Mouse (Mus musculus): ENCODE measurements around the gene Tor2a.

The Tor2a gene

GRCm38 (mm10) chr2:32729547-32729946, 27.5 kb upstream of the Tor2a start:
- DNase-seq (ENCODE audit: low read depth), result no peak

- DNase-seq (ENCODE audit: low read depth), result no peak
Observed at GRCm38 (mm10) chr2:32730854-32731253, 26.2 kb upstream of the Tor2a start.

DNA sequence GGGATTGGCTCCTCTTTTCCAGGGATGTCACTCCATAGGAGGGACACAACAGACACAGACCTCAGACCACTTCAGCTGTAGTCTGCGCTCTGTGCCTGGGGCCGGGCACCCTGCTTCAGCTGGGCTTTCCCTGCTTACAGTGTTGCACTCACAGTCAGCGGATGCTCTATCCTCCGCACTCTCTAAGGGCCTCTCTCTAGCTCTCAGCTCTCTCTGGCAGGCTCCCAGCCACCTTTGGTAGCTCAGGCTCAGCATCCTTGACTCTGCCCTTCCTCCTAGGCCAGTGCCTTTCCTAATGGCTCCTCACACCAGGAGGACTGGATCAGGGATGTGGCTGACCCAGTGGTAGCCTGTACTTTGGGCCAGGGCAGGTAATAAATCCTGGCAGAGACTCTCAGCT, 25.1 kb upstream of the Tor2a start:
- no peak for DNase-seq (ENCODE audit: low read depth)

GRCm38 (mm10) chr2:32732695-32733094, 24.3 kb upstream of the Tor2a start:
- no peak for DNase-seq (ENCODE audit: low read depth)

GRCm38 (mm10) chr2:32734480-32734879, 22.6 kb upstream of the Tor2a start:
- no peak for DNase-seq (ENCODE audit: low read depth)

- no peak for DNase-seq (ENCODE audit: low read depth)
Observed at GRCm38 (mm10) chr2:32734933-32735332, 22.1 kb upstream of the Tor2a start.

- DNase-seq (ENCODE audit: low read depth), result no peak
Observed at GRCm38 (mm10) chr2:32736306-32736829, 20.7 kb upstream of the Tor2a start.

- DNase-seq (ENCODE audit: low read depth), result no peak
Observed at GRCm38 (mm10) chr2:32737008-32737407, 20.0 kb upstream of the Tor2a start.

DNA sequence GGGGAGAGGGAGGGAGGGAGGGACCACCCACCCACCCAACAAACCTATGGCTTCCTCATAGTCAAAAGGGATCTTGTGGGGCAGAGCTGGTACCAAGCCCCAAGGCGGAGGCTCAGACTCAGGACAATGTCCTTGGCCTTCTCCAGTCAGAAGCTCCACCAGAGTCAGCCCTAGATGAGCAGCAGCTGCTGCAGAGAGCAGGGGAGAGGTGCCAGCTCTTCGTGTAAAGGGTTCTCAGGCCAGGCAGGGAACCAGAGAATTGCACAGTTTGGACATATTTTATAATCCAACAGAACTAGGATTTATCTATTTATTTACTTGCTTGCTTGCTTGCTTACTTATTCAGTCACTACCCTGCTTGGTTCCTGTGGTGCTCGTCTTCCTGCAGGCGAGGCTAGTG, 17.7 kb upstream of the Tor2a start:
- no peak for DNase-seq (ENCODE audit: low read depth)

DNA sequence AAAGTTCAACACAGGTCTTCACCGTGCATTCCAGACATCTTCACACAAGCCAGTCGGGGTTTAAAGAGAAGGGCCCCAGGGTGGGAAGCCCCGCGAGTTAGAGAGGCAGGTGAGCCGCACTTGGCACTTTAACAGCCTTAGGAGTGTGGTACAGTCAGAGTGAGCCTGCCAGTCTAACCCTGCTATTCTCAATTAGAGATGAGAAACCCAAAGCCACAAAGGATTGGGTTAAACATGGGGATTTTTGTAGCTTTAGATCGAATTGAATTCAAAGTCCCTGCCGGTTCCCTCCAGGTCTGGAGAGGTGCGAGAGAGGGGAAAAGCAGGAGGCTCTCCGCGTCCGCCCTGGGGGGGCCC, 16.1 kb upstream of the Tor2a start, which contains the start of gene 6330409D20Rik:
6330409D20Rik (minus strand) TSS at position 101 of the 357 bp plus-strand sequence.
- DNase-seq (ENCODE audit: low read depth), result no peak

GRCm38 (mm10) chr2:32741273-32742172, 15.5 kb upstream of the Tor2a start:
- DNase-seq (ENCODE audit: low read depth), result no peak

GRCm38 (mm10) chr2:32742173-32742531, 14.9 kb upstream of the Tor2a start:
- no peak for DNase-seq (ENCODE audit: low read depth)

DNA sequence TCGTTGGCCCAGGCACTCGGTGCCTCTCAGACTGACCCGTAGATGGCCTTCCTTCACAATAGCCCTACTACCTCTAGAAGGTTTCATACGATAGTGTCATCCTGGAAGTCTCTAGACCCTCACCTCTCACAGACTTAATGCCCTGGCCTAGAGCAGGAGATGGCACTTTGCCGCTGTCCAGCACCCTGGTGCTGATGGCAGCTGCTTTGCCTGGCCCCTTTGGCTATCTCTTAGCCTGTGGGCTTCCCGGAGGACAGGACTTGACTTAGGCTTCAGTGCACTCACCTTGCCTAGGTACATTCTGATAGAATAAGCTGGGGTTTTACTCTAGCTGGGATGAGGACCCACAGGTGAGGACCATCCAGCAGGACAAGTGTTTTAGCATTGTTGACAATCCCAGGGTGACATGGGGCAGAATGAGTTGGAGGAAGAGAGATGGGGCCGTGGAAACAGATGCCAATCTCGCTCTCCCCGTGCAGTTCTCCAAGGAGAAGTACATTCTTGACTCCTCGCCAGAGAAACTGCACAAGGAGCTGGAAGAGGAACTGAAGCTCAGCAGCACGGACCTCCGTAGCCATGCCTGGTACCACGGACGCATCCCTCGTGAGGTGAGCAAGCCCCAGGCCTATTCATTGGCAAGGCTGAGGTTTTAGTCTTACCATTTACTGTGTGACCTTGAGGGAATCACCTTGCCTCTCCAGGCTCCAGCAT, 12.6 kb upstream of the Tor2a start:
- DNase-seq (ENCODE audit: low read depth), result no peak

- DNase-seq (ENCODE audit: low read depth), result no peak
Observed at GRCm38 (mm10) chr2:32749082-32749481, 8.0 kb upstream of the Tor2a start.

DNA sequence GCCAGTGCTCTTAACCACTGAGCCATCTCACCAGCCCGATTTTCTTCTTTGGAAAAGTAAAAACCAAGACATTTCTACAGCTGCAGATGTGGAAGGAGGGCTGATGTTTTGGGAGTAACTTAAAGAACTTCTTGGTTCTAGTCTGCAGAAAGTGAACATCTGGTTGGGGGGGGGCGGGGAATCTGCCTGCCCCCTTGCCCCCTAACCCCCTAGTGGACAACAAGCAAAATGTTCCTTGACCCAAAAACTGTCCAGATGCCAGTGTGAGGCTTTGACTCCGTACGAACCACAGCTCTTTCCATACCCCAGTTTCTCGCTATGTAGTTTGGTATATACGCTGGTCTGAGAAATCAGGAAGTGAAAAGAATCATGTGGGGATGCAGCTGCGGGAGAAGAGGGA, 6.8 kb upstream of the Tor2a start:
- no peak for DNase-seq (ENCODE audit: low read depth)

- DNase-seq (ENCODE audit: low read depth), result peak; percentile 57
Observed at GRCm38 (mm10) chr2:32750887-32751664, 6.0 kb upstream of the Tor2a start.

- DNase-seq (ENCODE audit: low read depth), result no peak
Observed at GRCm38 (mm10) chr2:32751665-32752033, 5.4 kb upstream of the Tor2a start.

GRCm38 (mm10) chr2:32752181-32752580, 4.9 kb upstream of the Tor2a start:
- DNase-seq (ENCODE audit: low read depth), result no peak

DNA sequence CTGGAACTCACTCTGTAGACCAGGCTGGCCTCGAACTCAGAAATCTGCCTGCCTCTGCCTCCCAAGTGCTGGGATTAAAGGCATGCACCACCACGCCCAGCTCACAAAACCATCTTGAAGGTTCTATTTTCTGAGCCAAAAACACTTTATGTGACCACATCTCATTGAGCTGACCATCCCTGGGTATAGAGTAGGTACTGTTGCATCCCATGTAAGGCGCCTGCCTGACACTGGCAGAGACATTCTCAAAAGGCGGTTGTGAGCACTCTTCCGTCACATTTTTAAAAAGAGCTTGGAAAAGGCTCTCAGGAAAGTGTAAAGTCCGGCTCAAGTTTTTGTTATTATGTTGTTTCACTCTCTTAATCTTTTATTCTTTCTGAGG, 369 bp upstream of the Tor2a start:
- no peak for DNase-seq (ENCODE audit: low read depth)

- no peak for DNase-seq (ENCODE audit: low read depth)
Observed at GRCm38 (mm10) chr2:32758503-32758902, 1.5 kb downstream of the Tor2a start.

DNA sequence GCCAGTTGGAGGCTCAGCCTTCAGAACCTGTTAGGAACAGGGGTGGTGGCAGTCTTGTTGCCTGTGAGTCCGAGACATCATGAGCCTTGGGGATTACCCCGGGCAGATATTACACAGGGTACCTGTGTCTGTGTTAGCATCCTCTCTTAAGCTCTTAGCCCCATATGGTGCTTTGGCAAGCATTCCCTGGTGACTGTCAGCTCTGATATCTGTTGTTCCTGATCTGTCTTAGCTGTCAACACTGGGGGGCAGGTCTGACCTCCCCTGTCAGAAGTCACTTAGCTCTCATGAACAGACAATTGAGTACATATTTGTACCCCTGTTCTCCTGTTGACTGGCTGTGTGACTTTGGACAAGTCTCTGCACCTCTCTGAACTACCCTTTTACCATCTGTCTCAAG, 2.0 kb downstream of the Tor2a start:
- DNase-seq (ENCODE audit: low read depth), result no peak

GRCm38 (mm10) chr2:32761361-32761760, 4.3 kb downstream of the Tor2a start:
- DNase-seq (ENCODE audit: low read depth), result no peak

- no peak for DNase-seq (ENCODE audit: low read depth)
Observed at GRCm38 (mm10) chr2:32761859-32762258, 4.8 kb downstream of the Tor2a start.
